Mouse (Mus musculus): Measurements from ENCODE around the gene Slc35a3. TPM values are rescaled to one million over a fixed set of nuclear protein-coding genes. Genes with fewer than 3 reads are reported as not detected.

The Slc35a3 gene
- total and polyA plus RNA-seq, 3 experiments, result 16.3 to 45.7 (median 24.6) TPM

DNA sequence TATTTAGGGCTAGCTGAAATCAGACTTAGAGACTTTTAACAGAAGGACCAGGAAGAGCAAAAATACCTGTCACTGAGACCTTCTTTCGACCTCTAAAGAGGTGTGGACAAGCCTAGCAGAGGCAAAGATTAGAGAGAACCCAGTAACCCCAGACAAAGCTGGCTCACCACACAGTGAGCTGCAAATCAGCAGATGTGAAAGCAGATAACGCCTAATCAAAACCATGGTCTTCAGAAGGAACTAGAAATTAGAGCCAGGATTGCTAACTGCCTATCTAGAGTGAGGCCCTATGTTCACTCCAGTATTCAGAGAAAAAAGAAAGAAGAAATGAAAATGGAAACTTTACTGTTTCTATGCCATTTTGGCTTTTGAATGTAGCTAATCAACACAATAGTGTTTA, 70.3 kb downstream of the Slc35a3 start:
- DNase-seq (ENCODE audit: extremely low read depth), result no peak
- dilution Hi-C loops (cut with MboI; ENCODE audit: extremely low pct_ligation_motif_present, extremely low pct_unique_long_range_greater_than_20kb, low sequenced_read_pairs) (no loop called here), in situ Hi-C loops (cut with MboI; ENCODE audit: low pct_ligation_motif_present, low pct_unique_long_range_greater_than_20kb, low sequenced_read_pairs) (no loop called here)
- H3K4me1 ChIP-seq (ENCODE audit: control insufficient read depth in 1 of 2, insufficient read depth in 2 of 2), result peaks cover 0 to 3% of the 10 kb centered on the region in 2 experiments; a peak in 2 of 4 replicates
- H3K4me3 ChIP-seq (replicated peaks in 1 of 3; ENCODE audit: low read depth in 2 of 3, low read length in 2 of 3, poor library complexity in 1 of 3), result no peak overlapping the region
- no peaks in the 10 kb centered on the region for H3K79me2 ChIP-seq (replicated peaks; ENCODE audit: control insufficient read depth, extremely low read depth, insufficient read depth, poor library complexity, severe bottlenecking)
- no peak overlapping the region for H3K4me2 ChIP-seq (ENCODE audit: insufficient read depth, low read depth, poor library complexity, severe bottlenecking)
- no peaks in the 10 kb centered on the region for H3K9me3 ChIP-seq (replicated peaks; ENCODE audit: low read length)
- TF ChIP-seq TCF12 (IDR thresholded peaks at IDR 0.05; ENCODE audit: low read depth, low read length) (no peak), ZKSCAN1 (IDR thresholded peaks at IDR 0.05; ENCODE audit: borderline replicate concordance, low read depth, low read length) (no peak), NELFE (IDR thresholded peaks at IDR 0.05; ENCODE audit: low read depth, low read length) (no peak), EP300 (IDR thresholded peaks at IDR 0.05; ENCODE audit: low read length) (no peak), CHD2 (IDR thresholded peaks at IDR 0.05; ENCODE audit: low read length) (no peak), SIN3A (IDR thresholded peaks at IDR 0.05; ENCODE audit: low read length) (no peak), CHD1 (IDR thresholded peaks at IDR 0.05; ENCODE audit: low read depth, low read length) (no peak), TBP (conservative IDR thresholded peaks at IDR 0.05; ENCODE audit: low read depth, low read length) (no peak), POLR2AphosphoS2 (IDR thresholded peaks at IDR 0.05; ENCODE audit: low read depth, low read length) (no peak), MEF2A (IDR thresholded peaks at IDR 0.05; ENCODE audit: borderline replicate concordance, low read depth, low read length) (no peak), MAZ (IDR thresholded peaks at IDR 0.05; ENCODE audit: low read depth, low read length) (no peak), JUN (IDR thresholded peaks at IDR 0.05; ENCODE audit: insufficient read depth, low read depth, low read length) (no peak)
- H3K36me3 ChIP-seq (replicated peaks in 1 of 2; ENCODE audit: control insufficient read depth in 1 of 2, insufficient read depth in 1 of 2, low read length in 1 of 2), result peaks cover 59 to 88% of the 10 kb centered on the region in 2 experiments
- no peaks in the 10 kb centered on the region for H3K27me3 ChIP-seq (replicated peaks)
- no peak overlapping the region for H3K27ac ChIP-seq (ENCODE audit: insufficient read depth, low read depth)
- H3K9ac ChIP-seq (ENCODE audit: insufficient read depth, low read depth), result no peak overlapping the region

DNA sequence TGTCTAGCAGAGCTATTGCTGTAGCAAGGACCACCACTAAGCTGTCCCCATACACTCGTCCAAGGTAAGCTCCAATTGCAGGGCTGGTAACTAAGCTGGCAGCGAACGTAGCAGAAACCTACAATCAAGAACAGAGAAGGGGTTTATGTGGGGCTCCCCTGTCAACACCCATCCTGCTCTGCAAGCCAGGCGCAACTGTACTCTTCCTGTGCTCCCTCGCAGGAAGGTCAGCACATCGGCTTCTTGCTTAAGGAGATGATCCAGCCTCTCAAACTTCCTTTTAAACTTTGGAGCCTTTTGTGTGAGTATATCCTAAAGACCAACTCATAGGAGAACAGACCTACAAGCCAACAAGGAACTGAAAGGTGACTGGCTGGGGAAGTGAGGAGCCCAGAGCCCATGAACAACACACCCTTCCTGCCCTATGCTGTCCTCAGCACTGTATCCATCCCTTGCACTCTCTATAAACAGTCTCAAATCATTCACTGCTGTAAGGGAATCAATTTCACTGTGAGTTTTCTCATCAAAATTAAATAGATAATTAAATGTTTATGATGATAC, 70.7 kb downstream of the Slc35a3 start:
- Histone ChIP-seq H3K27me3 (replicated peaks) (no peaks in the 10 kb centered on the region), H3K4me2 (ENCODE audit: insufficient read depth, low read depth, poor library complexity, severe bottlenecking) (no peak overlapping the region), H3K79me2 (replicated peaks; ENCODE audit: control insufficient read depth, extremely low read depth, insufficient read depth, poor library complexity, severe bottlenecking) (no peaks in the 10 kb centered on the region), H3K36me3 (replicated peaks in 1 of 2; ENCODE audit: control insufficient read depth in 1 of 2, insufficient read depth in 1 of 2, low read length in 1 of 2) (peaks cover 58 to 90% of the 10 kb centered on the region in 2 experiments), H3K9ac (ENCODE audit: insufficient read depth, low read depth) (no peak overlapping the region), H3K4me1 (ENCODE audit: control insufficient read depth in 1 of 2, insufficient read depth in 2 of 2) (peaks cover 0 to 3% of the 10 kb centered on the region in 2 experiments; a peak in 2 of 4 replicates), H3K9me3 (replicated peaks; ENCODE audit: low read length) (no peaks in the 10 kb centered on the region), H3K27ac (ENCODE audit: insufficient read depth, low read depth) (no peak overlapping the region), H3K4me3 (replicated peaks in 1 of 3; ENCODE audit: low read depth in 2 of 3, low read length in 2 of 3, poor library complexity in 1 of 3) (no peak overlapping the region)
- dilution Hi-C loops (cut with MboI; ENCODE audit: extremely low pct_ligation_motif_present, extremely low pct_unique_long_range_greater_than_20kb, low sequenced_read_pairs), result no loop called here
- in situ Hi-C loops (cut with MboI; ENCODE audit: low pct_ligation_motif_present, low pct_unique_long_range_greater_than_20kb, low sequenced_read_pairs), result no loop called here
- no peak for DNase-seq (ENCODE audit: extremely low read depth)
- TF ChIP-seq TBP (conservative IDR thresholded peaks at IDR 0.05; ENCODE audit: low read depth, low read length) (no peak), KAT2A (IDR thresholded peaks at IDR 0.05; ENCODE audit: insufficient replicate concordance, low read length) (no peak), RAD21 (IDR thresholded peaks at IDR 0.05; ENCODE audit: low read depth, low read length) (no peak), ELF1 (IDR thresholded peaks at IDR 0.05; ENCODE audit: low read depth, low read length) (no peak), CTCF (conservative IDR thresholded peaks at IDR 0.05 in 1 of 2, IDR thresholded peaks at IDR 0.05 in 1 of 2; ENCODE audit: low read depth in 2 of 2, low read length in 2 of 2) (no peak), IRF4 (IDR thresholded peaks at IDR 0.05; ENCODE audit: low read depth, low read length) (no peak), TCF12 (IDR thresholded peaks at IDR 0.05; ENCODE audit: low read depth, low read length) (no peak), MXI1 (IDR thresholded peaks at IDR 0.05; ENCODE audit: low read depth, low read length) (no peak), ETS1 (conservative IDR thresholded peaks at IDR 0.05; ENCODE audit: low read depth, low read length) (no peak), ZKSCAN1 (IDR thresholded peaks at IDR 0.05; ENCODE audit: borderline replicate concordance, low read depth, low read length) (no peak), POLR2AphosphoS2 (IDR thresholded peaks at IDR 0.05; ENCODE audit: low read depth, low read length) (no peak), ZC3H11A (IDR thresholded peaks at IDR 0.05; ENCODE audit: low read depth, low read length) (no peak), RCOR1 (conservative IDR thresholded peaks at IDR 0.05; ENCODE audit: low read depth, low read length) (no peak), MAFK (IDR thresholded peaks at IDR 0.05; ENCODE audit: insufficient replicate concordance, low read length) (no peak), MAX (IDR thresholded peaks at IDR 0.05; ENCODE audit: low read length) (no peak)
